Mouse (Mus musculus): Measurements from ENCODE around the gene Knop1.

DNA sequence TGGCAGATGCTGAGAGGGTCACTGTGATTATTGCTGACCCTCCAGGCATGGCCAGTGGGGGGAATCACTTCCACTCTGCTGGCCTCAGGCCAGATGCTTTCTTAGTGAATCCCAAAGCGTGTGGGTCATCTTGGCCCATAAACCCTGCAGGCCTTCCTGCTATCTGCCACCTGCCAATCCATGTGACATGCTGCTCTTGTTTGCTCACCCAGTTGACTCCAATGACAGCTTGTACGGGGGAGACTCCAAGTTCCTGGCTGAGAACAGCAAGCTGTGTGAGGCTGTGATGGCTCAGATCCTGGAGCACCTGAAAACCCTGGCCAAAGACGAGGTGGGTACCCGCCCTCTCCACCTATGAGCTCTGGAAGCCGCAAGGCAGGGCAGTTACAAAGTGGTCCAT is 18.2 kb downstream of the Knop1 start:
- TF ChIP-seq POLR2A (IDR thresholded peaks at IDR 0.05; ENCODE audit: insufficient read depth, low read depth, low read length) = no peak
- no peak for TF ChIP-seq EP300 (IDR thresholded peaks at IDR 0.05; ENCODE audit: insufficient read depth, low read depth, low read length)
- no peak for TF ChIP-seq CTCF (IDR thresholded peaks at IDR 0.05)

All from heart, adult 2 months (tissue).